Mouse (Mus musculus) bone marrow macrophage, adult 2 months (primary cell): ENCODE measurements around the gene St8sia2.

Experiments
- CTCF ChIP-seq: IDR thresholded peaks from 2 replicates; pipeline ENCODE4 v1.5.1; 2012; ENCODE audit warnings: low read depth, mild to moderate bottlenecking, low read length, moderate library complexity
- POLR2A ChIP-seq: IDR thresholded peaks from 2 replicates; pipeline ENCODE4 v1.6.1; 2012; ENCODE audit warnings: mild to moderate bottlenecking, low read depth, low read length, borderline replicate concordance

DNA sequence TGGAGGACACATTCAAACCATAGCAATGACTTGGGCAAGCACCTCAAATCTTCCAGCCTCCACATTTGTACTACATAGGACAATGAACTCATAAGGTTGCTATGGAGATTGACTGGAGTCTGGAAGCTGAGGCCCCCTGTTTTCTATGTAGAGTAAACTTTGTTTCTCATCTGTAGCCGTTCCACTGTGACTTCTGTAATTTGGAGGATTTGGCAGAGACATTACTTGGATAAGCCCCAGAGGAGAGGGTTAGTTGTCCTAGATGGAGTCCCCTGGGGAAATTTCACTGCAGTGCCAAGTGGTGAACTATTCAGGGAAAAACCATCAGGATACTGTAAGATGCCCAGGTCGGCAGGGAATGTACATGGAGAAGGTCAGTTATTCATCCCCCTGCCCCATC lies 34.1 kb upstream of the St8sia2 start:
- TF ChIP-seq POLR2A (no peak), CTCF (no peak)
